Mouse (Mus musculus): ENCODE measurements around the gene Wnt1. TPM values are rescaled to one million over a fixed set of nuclear protein-coding genes. Genes with fewer than 3 reads are reported as not detected.

Gene Wnt1
- polyA plus RNA-seq, 1 experiment, result not detected

DNA sequence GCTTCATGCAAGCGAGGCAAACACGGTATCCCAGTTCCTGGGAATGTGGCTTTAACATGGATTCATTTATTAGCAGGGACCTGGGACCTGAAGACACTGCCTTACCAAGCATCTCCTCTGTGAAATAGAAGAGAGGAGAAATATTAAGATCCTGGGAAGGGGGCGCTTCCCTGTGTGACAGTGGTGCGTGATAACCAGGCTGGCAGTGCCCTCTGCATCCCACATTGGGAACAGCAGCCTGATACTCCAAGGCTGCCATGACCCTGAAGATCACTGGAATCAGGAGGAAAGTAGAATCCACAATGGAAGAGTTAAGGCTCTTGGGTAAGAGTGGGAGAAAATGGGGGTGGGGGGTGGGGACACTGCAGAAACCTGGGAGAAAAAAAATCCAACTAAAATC is 1.7 kb upstream of the Wnt1 start:
- Histone ChIP-seq H3K4me1 (ENCODE audit: control insufficient read depth) (peaks cover 3% of the 10 kb centered on the region; the same call in 1 of the 2 replicates), H3K4me3 (replicated peaks) (no peak overlapping the region), H3K27me3 (ENCODE audit: control insufficient read depth) (peaks cover 75% of the 10 kb centered on the region), H3K36me3 (ENCODE audit: control insufficient read depth) (no peaks in the 10 kb centered on the region), H3K9me3 (ENCODE audit: control insufficient read depth, low read length) (peaks cover 20% of the 10 kb centered on the region; the same call in 1 of the 2 replicates)
- TF ChIP-seq GATA1 (IDR thresholded peaks at IDR 0.05; ENCODE audit: low read length), result no peak
- no peak for TF ChIP-seq TAL1 (IDR thresholded peaks at IDR 0.05; ENCODE audit: low read length)

DNA sequence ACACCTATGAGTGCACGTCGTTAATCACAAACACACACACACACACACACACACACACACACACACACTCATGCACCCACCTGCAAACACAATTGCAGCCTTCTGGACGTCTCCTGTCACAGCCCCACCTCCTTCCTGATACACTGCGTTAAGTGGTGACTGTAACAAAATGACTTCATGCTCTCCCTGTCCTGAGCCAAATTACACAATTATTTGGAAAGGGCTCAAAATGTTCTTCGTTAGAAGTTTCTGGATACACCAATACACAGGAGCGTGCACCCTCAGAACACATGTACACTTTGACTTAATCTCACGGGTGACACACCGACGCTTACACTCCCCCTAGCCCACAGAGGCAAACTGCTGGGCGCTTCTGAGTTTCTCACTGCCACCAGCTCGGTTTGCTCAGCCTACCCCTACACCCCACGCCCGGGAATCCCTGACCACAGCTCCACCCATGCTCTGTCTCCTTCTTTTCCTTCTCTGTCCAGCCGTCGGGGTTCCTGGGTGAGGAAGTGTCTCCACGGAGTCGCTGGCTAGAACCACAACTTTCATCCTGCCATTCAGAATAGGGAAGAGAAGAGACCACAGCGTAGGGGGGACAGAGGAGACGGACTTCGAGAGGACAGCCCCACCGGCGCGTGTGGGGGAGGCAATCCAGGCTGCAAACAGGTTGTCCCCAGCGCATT is 541 bp upstream of the Wnt1 start:
- Histone ChIP-seq H3K36me3 (ENCODE audit: control insufficient read depth) (no peaks in the 10 kb centered on the region), H3K27me3 (ENCODE audit: control insufficient read depth) (peaks cover 83% of the 10 kb centered on the region), H3K4me3 (replicated peaks) (no peak overlapping the region), H3K4me1 (ENCODE audit: control insufficient read depth) (peaks cover 3% of the 10 kb centered on the region; the same call in 1 of the 2 replicates), H3K9me3 (ENCODE audit: control insufficient read depth, low read length) (peaks cover 20% of the 10 kb centered on the region; the same call in 1 of the 2 replicates)
- TF ChIP-seq GATA1 (IDR thresholded peaks at IDR 0.05; ENCODE audit: low read length), result no peak
- TF ChIP-seq TAL1 (IDR thresholded peaks at IDR 0.05; ENCODE audit: low read length), result no peak

DNA sequence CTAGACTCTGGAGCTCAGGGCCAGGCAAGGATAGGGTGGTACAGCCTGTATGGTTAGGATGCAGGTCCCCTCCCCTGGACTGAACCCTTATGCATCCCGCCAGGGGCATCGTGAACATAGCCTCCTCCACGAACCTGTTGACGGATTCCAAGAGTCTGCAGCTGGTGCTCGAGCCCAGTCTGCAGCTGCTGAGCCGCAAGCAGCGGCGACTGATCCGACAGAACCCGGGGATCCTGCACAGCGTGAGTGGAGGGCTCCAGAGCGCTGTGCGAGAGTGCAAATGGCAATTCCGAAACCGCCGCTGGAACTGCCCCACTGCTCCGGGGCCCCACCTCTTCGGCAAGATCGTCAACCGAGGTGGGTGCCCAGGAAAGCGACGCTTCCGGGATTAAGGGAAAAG is 1.1 kb downstream of the Wnt1 start:
- H3K36me3 ChIP-seq (ENCODE audit: control insufficient read depth), result no peaks in the 10 kb centered on the region
- H3K4me1 ChIP-seq (ENCODE audit: control insufficient read depth), result peaks cover 3% of the 10 kb centered on the region; the same call in 1 of the 2 replicates
- no peak overlapping the region for H3K4me3 ChIP-seq (replicated peaks)

DNA sequence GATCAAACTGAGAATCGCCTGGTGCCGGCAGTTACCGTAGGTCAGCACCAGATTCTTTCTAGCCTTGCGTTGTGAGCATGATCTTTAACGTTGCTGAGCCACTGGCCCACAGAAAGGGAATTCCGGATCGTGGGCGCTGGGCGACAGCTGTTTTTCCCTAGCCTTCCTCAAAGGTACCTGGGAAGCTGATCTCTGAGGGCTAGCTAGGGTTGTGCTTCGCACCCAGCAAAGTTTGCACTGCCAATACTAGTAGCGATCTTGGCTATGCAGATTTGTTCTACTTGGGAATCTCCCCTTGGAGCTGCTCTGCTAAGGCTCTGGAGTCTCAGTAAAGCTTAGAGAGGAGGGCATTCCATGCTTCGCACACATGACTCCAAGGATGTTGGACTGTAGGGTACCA is 1.6 kb downstream of the Wnt1 start:
- Histone ChIP-seq H3K4me3 (replicated peaks) (no peak overlapping the region), H3K9me3 (ENCODE audit: control insufficient read depth, low read length) (peaks cover 16% of the 10 kb centered on the region; the same call in 1 of the 2 replicates), H3K27me3 (ENCODE audit: control insufficient read depth) (peaks cover 93% of the 10 kb centered on the region), H3K4me1 (ENCODE audit: control insufficient read depth) (peaks cover 3% of the 10 kb centered on the region; the same call in 1 of the 2 replicates), H3K36me3 (ENCODE audit: control insufficient read depth) (no peaks in the 10 kb centered on the region)
- TF ChIP-seq GATA1 (IDR thresholded peaks at IDR 0.05; ENCODE audit: low read length) (no peak), TAL1 (IDR thresholded peaks at IDR 0.05; ENCODE audit: low read length) (no peak)

More for the DNA sequence above, 1.1 kb downstream of the Wnt1 start:
- Histone ChIP-seq H3K9me3 (ENCODE audit: control insufficient read depth, low read length) (peaks cover 18% of the 10 kb centered on the region; the same call in 1 of the 2 replicates), H3K27me3 (ENCODE audit: control insufficient read depth) (peaks cover 92% of the 10 kb centered on the region)
- no peak for TF ChIP-seq GATA1 (IDR thresholded peaks at IDR 0.05; ENCODE audit: low read length)

DNA sequence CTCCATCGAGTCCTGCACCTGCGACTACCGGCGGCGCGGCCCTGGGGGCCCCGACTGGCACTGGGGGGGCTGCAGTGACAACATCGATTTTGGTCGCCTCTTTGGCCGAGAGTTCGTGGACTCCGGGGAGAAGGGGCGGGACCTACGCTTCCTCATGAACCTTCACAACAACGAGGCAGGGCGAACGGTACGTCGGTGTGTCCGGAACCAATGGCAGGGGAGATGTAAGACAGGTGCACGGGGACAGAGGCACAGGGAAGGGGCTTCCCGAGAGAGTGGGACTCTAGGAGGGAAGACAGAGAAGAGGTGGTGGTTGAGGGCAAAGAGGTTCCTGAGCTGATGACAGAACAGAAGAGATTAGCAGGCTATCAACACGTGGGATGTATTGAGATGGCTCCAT is 2.1 kb downstream of the Wnt1 start:
- peaks cover 3% of the 10 kb centered on the region; the same call in 1 of the 2 replicates for H3K4me1 ChIP-seq (ENCODE audit: control insufficient read depth)
- H3K27me3 ChIP-seq (ENCODE audit: control insufficient read depth), result peaks cover 97% of the 10 kb centered on the region
- H3K36me3 ChIP-seq (ENCODE audit: control insufficient read depth), result no peaks in the 10 kb centered on the region
- no peak overlapping the region for H3K4me3 ChIP-seq (replicated peaks)
- peaks cover 16% of the 10 kb centered on the region; the same call in 1 of the 2 replicates for H3K9me3 ChIP-seq (ENCODE audit: control insufficient read depth, low read length)
- no peak for TF ChIP-seq GATA1 (IDR thresholded peaks at IDR 0.05; ENCODE audit: low read length)
- no peak for TF ChIP-seq TAL1 (IDR thresholded peaks at IDR 0.05; ENCODE audit: low read length)

DNA sequence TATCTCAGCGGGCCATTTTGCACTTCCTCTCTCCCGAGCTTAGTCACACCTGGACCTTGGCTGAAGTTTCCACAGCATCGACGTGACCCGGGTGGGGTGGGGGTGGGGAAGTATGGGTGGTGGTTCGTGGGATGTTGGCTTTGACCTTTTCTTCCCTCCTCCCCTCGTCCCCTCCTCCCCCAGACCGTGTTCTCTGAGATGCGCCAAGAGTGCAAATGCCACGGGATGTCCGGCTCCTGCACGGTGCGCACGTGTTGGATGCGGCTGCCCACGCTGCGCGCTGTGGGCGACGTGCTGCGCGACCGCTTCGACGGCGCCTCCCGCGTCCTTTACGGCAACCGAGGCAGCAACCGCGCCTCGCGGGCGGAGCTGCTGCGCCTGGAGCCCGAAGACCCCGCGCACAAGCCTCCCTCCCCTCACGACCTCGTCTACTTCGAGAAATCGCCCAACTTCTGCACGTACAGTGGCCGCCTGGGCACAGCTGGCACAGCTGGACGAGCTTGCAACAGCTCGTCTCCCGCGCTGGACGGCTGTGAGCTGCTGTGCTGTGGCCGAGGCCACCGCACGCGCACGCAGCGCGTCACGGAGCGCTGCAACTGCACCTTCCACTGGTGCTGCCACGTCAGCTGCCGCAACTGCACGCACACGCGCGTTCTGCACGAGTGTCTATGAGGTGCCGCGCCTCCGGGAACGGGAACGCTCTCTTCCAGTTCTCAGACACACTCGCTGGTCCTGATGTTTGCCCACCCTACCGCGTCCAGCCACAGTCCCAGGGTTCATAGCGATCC is 2.8 kb downstream of the Wnt1 start:
- Histone ChIP-seq H3K27me3 (ENCODE audit: control insufficient read depth) (peaks cover 100% of the 10 kb centered on the region), H3K4me1 (ENCODE audit: control insufficient read depth) (peaks cover 3% of the 10 kb centered on the region; the same call in 1 of the 2 replicates), H3K36me3 (ENCODE audit: control insufficient read depth) (no peaks in the 10 kb centered on the region), H3K9me3 (ENCODE audit: control insufficient read depth, low read length) (peaks cover 16% of the 10 kb centered on the region; the same call in 1 of the 2 replicates), H3K4me3 (replicated peaks) (no peak overlapping the region)
- no peak for TF ChIP-seq GATA1 (IDR thresholded peaks at IDR 0.05; ENCODE audit: low read length)
- no peak for TF ChIP-seq TAL1 (IDR thresholded peaks at IDR 0.05; ENCODE audit: low read length)

DNA sequence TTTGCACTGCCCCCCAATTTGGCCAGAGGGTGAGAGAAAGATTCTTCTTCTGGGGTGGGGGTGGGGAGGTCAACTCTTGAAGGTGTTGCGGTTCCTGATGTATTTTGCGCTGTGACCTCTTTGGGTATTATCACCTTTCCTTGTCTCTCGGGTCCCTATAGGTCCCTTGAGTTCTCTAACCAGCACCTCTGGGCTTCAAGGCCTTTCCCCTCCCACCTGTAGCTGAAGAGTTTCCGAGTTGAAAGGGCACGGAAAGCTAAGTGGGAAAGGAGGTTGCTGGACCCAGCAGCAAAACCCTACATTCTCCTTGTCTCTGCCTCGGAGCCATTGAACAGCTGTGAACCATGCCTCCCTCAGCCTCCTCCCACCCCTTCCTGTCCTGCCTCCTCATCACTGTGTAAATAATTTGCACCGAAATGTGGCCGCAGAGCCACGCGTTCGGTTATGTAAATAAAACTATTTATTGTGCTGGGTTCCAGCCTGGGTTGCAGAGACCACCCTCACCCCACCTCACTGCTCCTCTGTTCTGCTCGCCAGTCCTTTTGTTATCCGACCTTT is 3.6 kb downstream of the Wnt1 start:
- Histone ChIP-seq H3K4me3 (replicated peaks) (no peak overlapping the region), H3K9me3 (ENCODE audit: control insufficient read depth, low read length) (peaks cover 16% of the 10 kb centered on the region; the same call in 1 of the 2 replicates), H3K27me3 (ENCODE audit: control insufficient read depth) (peaks cover 100% of the 10 kb centered on the region), H3K36me3 (ENCODE audit: control insufficient read depth) (no peaks in the 10 kb centered on the region), H3K4me1 (ENCODE audit: control insufficient read depth) (peaks cover 3% of the 10 kb centered on the region; the same call in 1 of the 2 replicates)
- no peak for TF ChIP-seq GATA1 (IDR thresholded peaks at IDR 0.05; ENCODE audit: low read length)
- no peak for TF ChIP-seq TAL1 (IDR thresholded peaks at IDR 0.05; ENCODE audit: low read length)

DNA sequence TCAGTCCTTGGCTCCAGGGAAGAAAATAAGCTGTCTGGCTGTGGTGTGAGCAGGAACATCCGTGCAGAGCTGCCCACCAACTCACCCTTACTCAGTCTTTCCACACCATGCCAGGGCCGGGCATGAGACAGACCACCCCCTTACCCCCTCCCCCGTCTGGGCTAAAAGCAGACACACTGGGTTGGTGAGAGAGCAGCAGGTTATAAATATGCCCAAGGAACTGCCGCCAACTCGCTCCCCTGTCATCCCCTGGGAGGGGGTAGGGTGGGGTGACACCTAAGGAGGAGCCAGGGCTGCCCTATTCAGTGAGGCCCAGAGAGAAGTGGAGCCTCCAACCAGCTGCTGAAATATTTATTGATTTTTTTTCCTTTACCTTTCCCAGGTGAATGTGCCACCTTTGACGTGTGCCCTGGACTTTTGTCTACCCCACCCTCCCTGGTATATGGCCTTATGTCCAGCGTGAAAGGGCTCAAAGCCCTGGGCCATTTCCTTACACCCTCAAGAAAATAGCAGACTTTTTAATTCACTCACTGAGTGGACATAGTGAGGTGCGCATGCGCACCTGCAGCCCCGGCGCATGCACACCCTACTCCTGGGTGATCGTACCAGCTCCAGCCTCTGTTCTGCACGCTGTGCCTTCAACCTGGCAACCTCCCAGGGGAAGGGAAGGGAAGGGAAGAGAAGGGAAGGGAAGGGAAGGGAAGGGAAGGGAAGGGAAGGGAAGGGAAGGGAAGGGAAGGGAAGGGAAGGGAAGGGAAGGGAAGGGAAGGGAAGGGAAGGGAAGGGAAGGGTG is 7.3 kb downstream of the Wnt1 start:
- Histone ChIP-seq H3K4me3 (replicated peaks) (no peak overlapping the region), H3K9me3 (ENCODE audit: control insufficient read depth, low read length) (peaks cover 7% of the 10 kb centered on the region; the same call in 1 of the 2 replicates), H3K27me3 (ENCODE audit: control insufficient read depth) (peaks cover 100% of the 10 kb centered on the region), H3K4me1 (ENCODE audit: control insufficient read depth) (peaks cover 3% of the 10 kb centered on the region; the same call in 1 of the 2 replicates), H3K36me3 (ENCODE audit: control insufficient read depth) (no peaks in the 10 kb centered on the region)
- no peak for TF ChIP-seq GATA1 (IDR thresholded peaks at IDR 0.05; ENCODE audit: low read length)
- no peak for TF ChIP-seq TAL1 (IDR thresholded peaks at IDR 0.05; ENCODE audit: low read length)

Data from erythroblast, embryonic 14.5 days (primary cell).